Mouse (Mus musculus): ENCODE results near the gene Ssxb8. TPM values are rescaled to one million over a fixed set of nuclear protein-coding genes. Genes with fewer than 3 reads are reported as not detected.
"Not testable (repeated sequence)": the region's sequence is repeated elsewhere in the genome, so short reads cannot be mapped to it uniquely, and the experiment has no call there.

Ssxb8 gene
- polyA plus RNA-seq (2015; fragmentation: Nextera tagmentation; extraction: Ambion mirVana), result not detected in 2 replicates

GRCm38 (mm10) chrX:8690744-8691143, at the start of gene Ssxb8:
TSS of gene Ssxb8 (minus strand) at chrX:8690844.
- not testable (repeated sequence) for H3K4me3 ChIP-seq, H3K9ac ChIP-seq
- 69% methylated on average over 1 of the region's 1 CpGs for WGBS

GRCm38 (mm10) chrX:8732907-8733306, 42.3 kb upstream of the Ssxb8 start:
- no peak overlapping the region for H3K9ac ChIP-seq
- WGBS, result 54% methylated on average over 5 of the region's 5 CpGs
- no peak for ATAC-seq (ENCODE audit: low read depth)
- no peak overlapping the region for H3K27ac ChIP-seq (replicated peaks)
- H3K4me3 ChIP-seq, result no peak overlapping the region
- no peak overlapping the region for H3K4me2 ChIP-seq
- no peaks in the 10 kb centered on the region; the same call in 1 of the 2 replicates for H3K9me3 ChIP-seq
- no peaks in the 10 kb centered on the region for H3K36me3 ChIP-seq
- no peaks in the 10 kb centered on the region for H3K4me1 ChIP-seq (replicated peaks)
- no peaks in the 10 kb centered on the region for H3K27me3 ChIP-seq

More at GRCm38 (mm10) chrX:8690744-8691143, at the start of gene Ssxb8:
- not testable (repeated sequence) for ATAC-seq (ENCODE audit: low read depth); H3K9me3 ChIP-seq; H3K27ac ChIP-seq (replicated peaks); H3K4me2 ChIP-seq; H3K36me3 ChIP-seq; H3K27me3 ChIP-seq; H3K4me1 ChIP-seq (replicated peaks)

- no peak for ATAC-seq (ENCODE audit: low read depth)
- Histone ChIP-seq H3K36me3 (no peaks in the 10 kb centered on the region), H3K27me3 (no peaks in the 10 kb centered on the region), H3K4me3 (no peak overlapping the region), H3K9ac (no peak overlapping the region), H3K9me3 (0 out of 2 replicates have a peak, but pooled peaks cover 11% of the 10 kb centered on the region), H3K4me2 (no peak overlapping the region), H3K4me1 (replicated peaks) (no peaks in the 10 kb centered on the region), H3K27ac (replicated peaks) (no peak overlapping the region)
- WGBS, result 77% methylated on average over 4 of the region's 4 CpGs
Measured at GRCm38 (mm10) chrX:8663085-8663484, 27.6 kb downstream of the Ssxb8 start.

Other genes with a start within 250 kb of the Ssxb8 start
- not detected in 2 replicates for gene Ssxb2, start 229.1 kb downstream of the Ssxb8 start, polyA plus RNA-seq (2015; fragmentation: Nextera tagmentation; extraction: Ambion mirVana)
- gene Gm14459, start 165.9 kb downstream of the Ssxb8 start, polyA plus RNA-seq (2015; fragmentation: Nextera tagmentation; extraction: Ambion mirVana), result not detected in 2 replicates
- not detected in 2 replicates for gene Ssxb6, start 142.6 kb downstream of the Ssxb8 start, polyA plus RNA-seq (2015; fragmentation: Nextera tagmentation; extraction: Ambion mirVana)
- gene Ssxb3, start 99.0 kb downstream of the Ssxb8 start, polyA plus RNA-seq (2015; fragmentation: Nextera tagmentation; extraction: Ambion mirVana), result not detected in 2 replicates
- not detected in 2 replicates for gene Ssx9, start 57.6 kb upstream of the Ssxb8 start, polyA plus RNA-seq (2015; fragmentation: Nextera tagmentation; extraction: Ambion mirVana)
- gene Ssxb5, start 112.8 kb upstream of the Ssxb8 start, polyA plus RNA-seq (2015; fragmentation: Nextera tagmentation; extraction: Ambion mirVana), result not detected in 2 replicates
- not detected in 2 replicates for gene Gm6592, start 153.2 kb upstream of the Ssxb8 start, polyA plus RNA-seq (2015; fragmentation: Nextera tagmentation; extraction: Ambion mirVana)
- not detected in 2 replicates for gene Gm5751, start 183.4 kb upstream of the Ssxb8 start, polyA plus RNA-seq (2015; fragmentation: Nextera tagmentation; extraction: Ambion mirVana)
- gene B630019K06Rik, start 201.5 kb upstream of the Ssxb8 start, polyA plus RNA-seq (2015; fragmentation: Nextera tagmentation; extraction: Ambion mirVana), result 17.5 and 20.7 TPM in 2 replicates

Data from neural tube, embryonic 13.5 days (tissue).